Mouse (Mus musculus) megakaryocyte progenitor cell, adult 5-6 weeks (primary cell): Measurements from ENCODE around the gene Scaper. TPM values are rescaled to one million over a fixed set of nuclear protein-coding genes. Genes with fewer than 3 reads are reported as not detected.

Source experiments
- ATAC-seq: replicated peaks from 2 replicates; pipeline ENCODE4 v1.8.0; 2016; ENCODE audit warnings: mild to moderate bottlenecking, moderate TSS enrichment, inconsistent platforms; ENCODE audit not compliant: poor library complexity
- total RNA-seq, 2 experiments: library from RNA; stranded (forward) in 1 of 2; stranded (reverse) in 1 of 2; fragments of 157-497, 149-512 nt in 1 of 2; fragments of 200-1000 nt in 1 of 2; gene quantifications; 2 replicates each; pipeline versions ENCODE4 v1.2.3 to v1.2.4; 2015 to 2017

Gene Scaper
- total RNA-seq, 2 experiments from 2014 or later: 5.6 to 9.0 TPM

DNA sequence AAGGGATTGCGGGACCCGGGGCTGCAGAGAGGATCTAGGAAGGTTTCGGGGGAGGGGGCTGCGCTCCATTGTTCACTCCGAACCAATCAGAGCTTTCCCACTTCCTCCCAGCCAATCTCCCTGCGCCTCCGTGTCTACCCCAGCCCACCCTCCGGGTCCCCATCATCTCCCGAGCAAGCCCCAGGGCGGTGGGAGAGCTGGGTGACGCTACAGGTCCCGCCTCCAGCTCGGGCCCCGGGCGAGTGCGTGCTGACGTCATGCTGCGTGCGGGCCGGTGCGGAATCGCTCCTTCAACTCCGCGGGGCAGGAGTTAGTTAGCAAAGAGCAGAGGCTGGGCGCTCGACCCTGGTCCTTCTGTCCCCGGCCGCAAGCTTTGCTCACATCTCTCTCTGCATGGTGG lies 397.0 kb downstream of the Scaper start:
- peak; percentile 26; the same call in 1 of the 2 replicates for ATAC-seq

DNA sequence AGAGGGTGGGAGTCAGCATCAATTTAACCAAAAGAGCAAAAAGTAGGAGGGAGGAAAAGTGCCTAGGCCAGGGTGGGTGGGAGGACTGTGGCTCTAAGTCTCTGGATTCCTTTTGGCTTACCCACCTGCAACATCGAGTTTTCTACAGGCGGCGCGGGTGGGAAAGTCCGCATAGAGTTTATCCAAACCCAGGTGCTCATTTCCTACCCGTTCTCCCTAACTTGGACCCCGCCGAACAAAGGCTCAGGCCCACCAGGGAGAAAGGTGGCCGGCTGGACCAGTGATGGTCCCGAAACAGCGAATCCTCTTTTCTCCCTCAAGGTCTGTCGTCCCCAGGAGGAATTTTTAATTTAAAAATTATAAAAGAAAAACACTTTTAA lies 397.5 kb downstream of the Scaper start:
- ATAC-seq: no peak

DNA sequence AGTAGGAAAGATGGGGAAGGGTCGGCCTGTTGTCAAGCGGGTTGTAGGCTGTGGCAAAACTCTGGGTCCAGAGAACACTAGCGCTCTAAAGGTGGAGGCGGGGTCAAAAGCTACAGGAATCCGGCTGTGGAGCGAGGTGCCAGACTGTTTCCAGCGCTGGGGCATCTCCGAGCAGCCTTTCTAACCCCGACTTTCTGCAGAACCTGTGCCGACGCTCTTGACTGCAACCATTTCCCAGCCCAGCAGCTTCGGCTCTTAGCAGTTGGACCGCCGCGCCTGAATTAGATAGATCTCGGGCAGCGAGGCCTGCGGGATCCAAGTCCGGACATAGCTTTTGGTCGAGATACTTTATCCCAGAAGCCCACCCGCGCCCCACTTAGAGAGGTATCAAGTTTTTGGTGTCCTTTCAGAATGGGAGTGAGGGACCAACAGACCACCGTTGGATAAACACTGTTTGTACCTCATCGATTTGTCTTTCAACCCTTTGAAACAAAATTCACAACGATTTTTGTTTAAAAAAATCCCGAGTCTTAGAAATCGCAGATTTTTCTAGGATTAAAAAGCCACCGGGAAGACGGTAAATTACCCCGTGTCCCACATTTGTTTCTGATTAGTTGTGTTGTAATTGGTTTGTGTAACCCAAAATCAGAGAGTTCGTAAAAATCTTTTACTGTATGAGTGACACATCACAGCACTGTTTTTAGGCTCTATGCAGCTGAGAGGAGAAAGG lies 398.1 kb downstream of the Scaper start:
- no peak for ATAC-seq

DNA sequence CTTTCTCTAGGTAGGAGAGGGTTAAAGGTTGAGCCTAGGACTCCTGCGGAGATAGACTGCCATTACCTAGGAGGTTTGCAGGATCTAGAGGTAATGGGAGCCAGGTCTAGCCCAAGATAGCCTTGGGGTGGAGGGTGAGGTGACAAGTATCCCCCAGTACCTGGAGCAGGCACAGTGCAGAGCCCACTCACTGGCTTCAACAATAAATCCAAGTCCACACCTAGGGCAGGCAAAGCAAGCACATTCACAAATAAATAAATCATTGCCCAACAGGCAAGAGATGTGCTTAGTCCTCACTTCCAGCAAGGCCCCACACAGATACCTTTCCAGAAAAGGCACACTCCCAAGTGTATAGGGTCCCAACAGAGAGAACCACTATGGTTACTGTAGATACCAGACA lies 398.9 kb downstream of the Scaper start:
- ATAC-seq: no peak

DNA sequence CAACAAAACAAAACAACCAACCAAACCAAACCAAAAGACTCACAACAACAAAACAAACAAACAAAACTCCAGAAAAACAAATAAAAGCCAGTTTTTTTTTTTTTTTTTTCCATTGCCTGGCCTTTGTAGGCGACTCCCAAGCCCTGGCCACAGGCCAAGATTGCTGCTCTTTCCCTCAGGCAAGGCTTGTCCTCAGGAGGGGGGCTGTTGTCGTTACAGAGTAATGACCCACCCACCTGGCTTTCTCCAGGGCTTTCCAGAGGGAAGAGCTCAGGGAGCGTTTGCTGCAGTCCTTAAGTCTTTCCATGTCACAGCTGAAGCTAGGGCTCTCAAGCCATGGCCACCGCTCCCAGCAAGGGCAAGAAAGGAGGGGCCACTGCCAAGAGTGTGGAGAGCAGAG lies 399.5 kb downstream of the Scaper start, which contains the start of gene Isl2:
Gene Isl2 (plus strand): TSS at position 296 of the 400 bp plus-strand sequence.
- ATAC-seq: no peak

DNA sequence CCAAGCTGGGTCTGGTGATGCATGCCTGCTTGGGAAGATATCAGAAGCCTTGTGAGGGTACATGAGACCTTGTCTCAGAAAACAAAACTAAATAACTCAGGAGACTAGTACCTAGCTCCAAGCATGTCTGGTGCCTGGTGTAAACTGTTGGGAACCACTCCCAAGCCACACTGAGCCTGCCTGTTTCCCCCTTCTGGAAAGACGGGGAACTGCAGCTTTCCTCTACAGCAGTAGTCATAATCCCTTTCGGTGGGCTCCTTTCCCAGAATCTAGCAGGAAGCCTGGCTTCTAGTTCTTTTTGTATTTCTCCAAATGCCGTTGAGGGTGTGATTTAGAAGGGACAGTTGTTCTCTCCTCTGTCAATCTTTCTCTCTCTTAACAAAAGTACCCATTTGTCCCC lies 402.0 kb downstream of the Scaper start:
- ATAC-seq: peak; percentile 73

DNA sequence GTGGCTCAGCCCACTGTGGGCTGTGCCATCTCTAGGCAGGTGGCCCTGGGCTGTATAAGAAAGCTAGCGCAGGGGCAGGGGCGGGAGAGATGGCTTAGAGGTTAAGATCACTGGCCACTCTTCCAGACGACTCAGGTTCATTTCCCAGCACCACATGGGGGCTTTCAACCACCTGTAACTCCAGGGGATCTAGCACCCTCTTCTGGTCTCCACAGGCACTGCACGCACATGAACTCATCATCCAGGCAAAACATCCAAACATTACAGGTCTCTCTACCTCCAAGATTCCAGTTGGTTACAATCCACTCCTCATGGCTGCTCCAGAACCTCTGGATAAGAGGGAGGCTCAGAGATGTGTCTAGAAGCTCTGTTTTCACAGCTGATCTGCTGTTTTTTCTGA lies 412.2 kb downstream of the Scaper start:
- ATAC-seq: peak; percentile 74

DNA sequence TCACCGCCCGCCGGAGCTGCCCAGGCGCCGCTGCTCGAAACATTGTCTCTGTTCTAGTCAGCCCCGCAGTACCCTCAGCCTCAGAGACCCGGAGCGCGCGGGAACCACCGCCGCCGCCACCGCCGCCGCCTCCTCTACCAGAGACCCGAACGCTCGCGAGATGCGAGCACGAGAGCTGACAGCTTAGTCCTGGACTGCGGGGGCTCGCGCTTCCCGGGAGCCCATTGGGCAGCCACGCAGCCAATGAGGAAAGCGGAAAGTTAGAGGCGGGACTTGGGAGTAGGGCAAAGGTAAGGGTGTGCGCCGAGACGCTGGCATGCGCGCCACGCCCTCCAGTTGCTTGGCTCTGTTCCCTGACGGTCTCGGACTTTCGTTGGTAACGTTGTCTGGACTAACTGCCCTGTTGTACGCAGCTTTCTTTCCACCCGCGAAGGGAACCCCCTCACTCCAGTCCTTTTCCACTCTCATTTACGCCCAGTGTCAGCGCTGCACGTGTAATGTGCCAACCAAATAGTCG lies 425.8 kb downstream of the Scaper start, which contains the start of gene Etfa:
Gene Etfa (minus strand): TSS at position 217 of the 517 bp plus-strand sequence.
- peak; percentile 98 for ATAC-seq

DNA sequence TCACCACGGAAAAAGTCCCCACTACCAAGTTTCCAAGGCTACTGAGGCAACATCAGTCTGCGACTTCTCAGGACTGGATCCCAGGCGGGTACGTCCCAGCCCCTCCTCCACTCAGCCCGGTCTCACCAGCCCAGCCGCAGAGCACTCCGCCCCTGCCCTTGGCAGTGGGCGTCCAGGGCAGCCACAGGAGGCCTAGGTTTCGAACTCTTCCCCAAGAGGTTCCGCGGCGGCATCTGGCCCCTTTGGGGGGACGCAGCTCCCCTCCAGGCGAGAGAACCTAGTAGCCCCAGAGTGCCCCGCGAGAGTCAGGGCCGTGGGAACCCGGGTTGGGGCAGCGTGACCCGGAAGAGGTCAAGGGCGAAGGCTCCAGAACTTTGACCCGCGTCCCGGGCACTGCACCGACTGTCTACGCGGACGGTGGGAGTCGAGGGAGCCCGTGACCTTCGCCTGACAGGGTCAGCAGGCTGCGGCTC lies 426.4 kb downstream of the Scaper start:
- ATAC-seq: peak; percentile 68

DNA sequence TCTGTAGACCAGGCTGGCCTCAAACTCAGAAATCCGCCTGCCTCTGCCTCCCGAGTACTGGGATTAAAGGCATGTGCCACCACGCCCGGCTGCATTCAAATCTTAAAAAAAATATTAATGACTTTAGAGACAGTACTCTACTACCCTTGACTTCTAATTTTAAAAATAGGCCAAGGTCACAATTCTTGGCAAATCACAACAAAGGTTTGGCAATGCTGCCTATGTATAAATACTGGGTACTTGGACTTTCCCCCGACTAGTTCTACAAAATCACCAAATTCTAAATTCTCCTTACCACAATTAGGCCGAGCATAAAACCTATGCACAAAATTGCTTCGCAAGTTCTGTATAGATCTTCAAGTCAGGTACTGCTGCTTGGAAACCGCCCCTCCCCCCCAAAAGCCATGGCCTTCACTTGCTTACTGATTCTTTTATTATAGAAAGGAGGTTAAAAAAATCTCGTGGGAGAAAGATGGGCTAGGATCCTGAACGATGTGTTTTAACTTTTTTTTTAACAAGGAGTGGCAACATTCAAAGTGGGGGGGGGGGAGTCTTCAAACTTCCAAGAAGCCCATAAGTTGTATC lies 427.2 kb downstream of the Scaper start:
- no peak for ATAC-seq

DNA sequence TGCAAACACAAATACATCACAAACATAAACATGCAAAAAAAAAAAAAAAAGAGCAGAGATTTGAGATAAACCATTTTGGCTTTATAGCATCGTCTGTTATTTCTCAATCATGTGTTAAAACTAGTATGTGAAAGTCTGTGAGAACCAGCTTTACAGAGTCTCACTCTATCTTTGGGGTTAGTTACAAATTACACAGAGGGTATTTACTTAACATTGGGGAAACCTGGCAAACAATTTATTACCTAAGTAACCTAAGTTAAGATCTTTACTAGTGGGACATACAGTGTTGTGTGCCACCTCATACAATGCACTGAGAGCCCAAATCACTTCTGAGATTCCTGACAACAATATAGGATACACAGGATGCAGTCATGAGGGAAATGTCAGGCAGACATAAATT lies 428.2 kb downstream of the Scaper start:
- ATAC-seq: no peak

DNA sequence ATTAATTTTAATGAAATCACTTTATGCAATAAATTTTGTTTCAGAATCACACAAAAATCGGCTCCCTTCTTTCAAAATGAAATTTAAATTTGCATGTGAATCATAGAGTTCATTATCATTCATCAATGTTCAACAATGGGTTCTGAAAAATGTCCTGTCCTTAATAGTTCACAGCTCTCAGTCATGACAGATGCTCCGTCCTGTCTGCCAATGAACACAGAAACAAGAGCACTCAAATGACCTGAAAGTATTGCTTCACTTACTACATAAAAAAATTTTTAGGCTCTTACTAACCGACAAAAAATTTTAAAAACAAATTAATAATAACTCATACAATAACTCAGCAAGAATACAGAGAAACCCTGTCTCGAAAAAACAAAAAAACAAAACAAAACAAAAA lies 429.2 kb downstream of the Scaper start:
- no peak for ATAC-seq

DNA sequence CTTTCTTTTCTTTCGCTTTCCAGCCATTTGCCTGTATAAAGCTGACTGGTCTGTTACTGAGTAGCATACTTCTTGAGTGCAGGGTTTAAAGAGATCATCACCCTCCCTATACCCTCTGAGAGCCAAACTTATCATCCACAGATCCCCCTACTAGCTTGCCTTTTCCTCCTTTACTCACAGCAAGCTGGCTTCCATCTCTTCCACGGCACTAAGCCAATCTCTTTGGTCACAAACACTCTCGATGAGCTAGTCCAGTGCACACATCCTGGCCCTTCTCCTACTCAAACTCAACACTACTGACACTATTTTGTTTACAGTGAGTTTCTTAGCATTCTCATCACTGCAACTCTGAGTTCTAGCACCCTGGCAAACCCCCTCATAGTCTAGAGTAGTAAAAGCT lies 430.0 kb downstream of the Scaper start:
- no peak for ATAC-seq

Other genes starting within 250 kb of the Scaper start
- gene 4930563M21Rik, start 72.4 kb upstream of the Scaper start, total RNA-seq (2015): not detected in 2 replicates
- not detected in 2 replicates for gene 4930563M21Rik, start 72.4 kb upstream of the Scaper start, total RNA-seq (2017)
- gene Rcn2, start 103.7 kb upstream of the Scaper start, total RNA-seq (2015): 52.7 and 60.6 TPM in 2 replicates
- gene Rcn2, start 103.7 kb upstream of the Scaper start, total RNA-seq (2017): 38.8 and 42.1 TPM in 2 replicates
- 25.9 and 38.2 TPM in 2 replicates for gene Pstpip1, start 151.8 kb upstream of the Scaper start, total RNA-seq (2015)
- gene Pstpip1, start 151.8 kb upstream of the Scaper start, total RNA-seq (2017): 113 and 122 TPM in 2 replicates
- gene Tspan3, start 227.4 kb upstream of the Scaper start, total RNA-seq (2015): 54.4 and 56.4 TPM in 2 replicates
- gene Tspan3, start 227.4 kb upstream of the Scaper start, total RNA-seq (2017): 37.2 and 37.6 TPM in 2 replicates